Mouse (Mus musculus) thymus, adult 2 months (tissue): Measurements from ENCODE around the gene Tdrd6. TPM values are rescaled to one million over a fixed set of nuclear protein-coding genes. Genes with fewer than 3 reads are reported as not detected.

ENCODE experiments used
- DNase-seq: peaks from one replicate; pipeline ENCODE4 v3.0.0; 2021
- H3K27ac ChIP-seq: fragments of 200-500 bp; 2 replicates; pipeline ENCODE4 v1.5.1; 2012; ENCODE audit warnings: low read length, control low read depth; ENCODE audit not compliant: control insufficient read depth, insufficient read depth
- H3K27me3 ChIP-seq: fragments of 200-500 bp; 2 replicates; pipeline ENCODE4 v1.6.1; 2012; ENCODE audit warnings: mild to moderate bottlenecking, low read length, moderate library complexity, mixed read lengths; ENCODE audit not compliant: control insufficient read depth, insufficient read depth
- H3K36me3 ChIP-seq: fragments of 200-500 bp; 2 replicates; pipeline ENCODE4 v1.6.1; 2012; ENCODE audit warnings: mild to moderate bottlenecking, low read length, moderate library complexity; ENCODE audit not compliant: control insufficient read depth, insufficient read depth
- H3K4me1 ChIP-seq: fragments of 200-500 bp; replicated peaks from 2 replicates; pipeline ENCODE4 v1.6.1; 2012; ENCODE audit warnings: low read length; ENCODE audit not compliant: control insufficient read depth, insufficient read depth
- H3K4me3 ChIP-seq: fragments of 200-500 bp; 2 replicates; pipeline ENCODE4 v1.5.1; 2012; ENCODE audit warnings: mild to moderate bottlenecking, low read length, control low read depth, moderate library complexity; ENCODE audit not compliant: control insufficient read depth, insufficient read depth
- CTCF ChIP-seq: fragments of 200-500 bp; IDR thresholded peaks from 2 replicates; pipeline ENCODE4 v1.5.1; 2012; ENCODE audit warnings: mild to moderate bottlenecking, control low read depth, low read length, moderate library complexity, borderline replicate concordance; ENCODE audit not compliant: control insufficient read depth, poor library complexity, insufficient read depth; ENCODE audit errors: extremely low read depth
- POLR2A ChIP-seq: fragments of 200-500 bp; IDR thresholded peaks from 2 replicates; pipeline ENCODE4 v1.6.1; 2012; ENCODE audit warnings: mild to moderate bottlenecking, low read length, control low read depth, moderate library complexity; ENCODE audit not compliant: control insufficient read depth, poor library complexity, insufficient read depth; ENCODE audit errors: extremely low read depth
- WGBS: fragments of 180-500 bp; shearing (Covaris S2); methylation state at CpG from one replicate; pipeline ENCODE4 v1.1.7; 2018; 5-methylcytosine and 5-hydroxymethylcytosine counted together
- polyA plus RNA-seq: library from polyadenylated mRNA; depleted of rRNA; stranded (reverse); fragments of >200 nt; gene quantifications from 2 replicates; pipeline ENCODE4 v1.2.3, GENCODE M21; 2012; rRNA removed

Tdrd6 gene
- 0.01 TPM in 1 of 2 replicates, not detected in the other for polyA plus RNA-seq

- WGBS = 10% methylated on average over 83 of the region's 83 CpGs
- Histone ChIP-seq H3K4me1 (no peaks in the 10 kb centered on the region), H3K36me3 (no peaks in the 10 kb centered on the region)
Measured at GRCm38 (mm10) chr17:43629496-43630426, at the start of gene Tdrd6. Gene Tdrd6, minus strand, starts transcription at chr17:43630299.

GRCm38 (mm10) chr17:43677317-43677716 is 47.2 kb upstream of the Tdrd6 start:
- no peak for DNase-seq
- no peaks in the 10 kb centered on the region for H3K27me3 ChIP-seq
- no peak for TF ChIP-seq POLR2A
- TF ChIP-seq CTCF = no peak
- H3K4me3 ChIP-seq = no peak overlapping the region
- WGBS = 73% methylated on average over 1 of the region's 1 CpGs
- H3K27ac ChIP-seq = no peak overlapping the region
- H3K36me3 ChIP-seq = no peaks in the 10 kb centered on the region
- H3K4me1 ChIP-seq = no peaks in the 10 kb centered on the region

More at GRCm38 (mm10) chr17:43629496-43630426, at the start of gene Tdrd6:
- no peak for TF ChIP-seq POLR2A
- TF ChIP-seq CTCF = no peak
- Histone ChIP-seq H3K4me3 (no peak within 1 kb of the TSS), H3K27ac (no peak within 1 kb of the TSS), H3K27me3 (peaks cover 10% of the 10 kb centered on the region; the same call in 1 of the 2 replicates)
- no peak for DNase-seq

- H3K27me3 ChIP-seq = no peaks in the 10 kb centered on the region
- TF ChIP-seq POLR2A (no peak), CTCF (no peak)
- H3K27ac ChIP-seq = no peak overlapping the region
- 93% methylated on average over 1 of the region's 1 CpGs for WGBS
- no peaks in the 10 kb centered on the region for H3K36me3 ChIP-seq
- H3K4me3 ChIP-seq = no peak overlapping the region
- H3K4me1 ChIP-seq = no peaks in the 10 kb centered on the region
- DNase-seq = no peak
Measured at GRCm38 (mm10) chr17:43676241-43676640, 46.1 kb upstream of the Tdrd6 start.

GRCm38 (mm10) chr17:43675228-43675627 is 45.1 kb upstream of the Tdrd6 start:
- H3K27me3 ChIP-seq = no peaks in the 10 kb centered on the region
- TF ChIP-seq CTCF (no peak), POLR2A (no peak)
- DNase-seq = no peak
- H3K36me3 ChIP-seq = no peaks in the 10 kb centered on the region
- H3K27ac ChIP-seq = no peak overlapping the region
- 100% methylated on average over 1 of the region's 1 CpGs for whole genome bisulfite sequencing
- H3K4me3 ChIP-seq = no peak overlapping the region
- no peaks in the 10 kb centered on the region for H3K4me1 ChIP-seq

GRCm38 (mm10) chr17:43671907-43672306 is 41.8 kb upstream of the Tdrd6 start:
- 94% methylated on average over 4 of the region's 4 CpGs for WGBS
- Histone ChIP-seq H3K27me3 (no peaks in the 10 kb centered on the region), H3K4me3 (no peak overlapping the region), H3K36me3 (no peaks in the 10 kb centered on the region), H3K4me1 (0 out of 2 replicates have a peak, but pooled peaks cover 3% of the 10 kb centered on the region), H3K27ac (no peak overlapping the region)
- no peak for DNase-seq
- no peak for TF ChIP-seq POLR2A
- no peak for TF ChIP-seq CTCF

GRCm38 (mm10) chr17:43669145-43669695 is 39.1 kb upstream of the Tdrd6 start:
- no peak for DNase-seq
- Histone ChIP-seq H3K27me3 (no peaks in the 10 kb centered on the region), H3K27ac (no peak overlapping the region), H3K36me3 (no peaks in the 10 kb centered on the region), H3K4me3 (no peak overlapping the region), H3K4me1 (peaks cover 8% of the 10 kb centered on the region)
- TF ChIP-seq CTCF (no peak), POLR2A (no peak)
- 93% methylated on average over 6 of the region's 6 CpGs for WGBS
